ENCODE assay signal across 24 mouse cellular contexts in genomic region chr7:86459621-86460020, GRCm38 (mm10). TPM values are rescaled to one million over a fixed set of nuclear protein-coding genes. Genes with fewer than 3 reads are reported as not detected.
"Had no signal": no experiment of that assay in that cellular context is flagged by ENCODE, and none has a peak within 500 bp of the region (broad histone marks: within the 10 kb centered on the region; RNA-seq: fewer than 3 reads in every experiment).

Olfr299 (plus strand) TSS chr7:86459921.

- DNase-seq: retina, postnatal 1 day; right cerebral cortex, adult 18-20 months; right cerebral cortex, postnatal 14 days; right cerebral cortex, postnatal 25 days; right cerebral cortex, postnatal 4 days; spleen, adult 18-20 months; thymus, adult 18-20 months; thymus, adult 2 months; thymus, postnatal 14 days; thymus, postnatal 25 days; thymus, postnatal 36 days; thymus, postnatal 4 days had no signal

RNA-seq across cellular contexts. Expression of gene Olfr299, which starts in this region (rescaled TPM):
- polyA plus RNA-seq: neural tube, embryonic 13.5 days; neural tube, embryonic 14.5 days; neural tube, embryonic 15.5 days; small intestine, adult 2 months; spleen, adult 2 months; stomach, embryonic 14.5 days; stomach, embryonic 15.5 days; stomach, embryonic 16.5 days; stomach, postnatal 0 days; testis, adult 2 months; thymus, adult 2 months; thymus, postnatal 0 days; urinary bladder, adult 2 months had no signal
